Mouse (Mus musculus): ENCODE measurements around the gene Krt17. TPM values are rescaled to one million over a fixed set of nuclear protein-coding genes. Genes with fewer than 3 reads are reported as not detected.
A peak's percentile ranks its signal among the peaks of the same experiment; 100 is the strongest.

Krt17 gene
- polyA plus RNA-seq, 1 experiment from 2014 or later, result 5.2 TPM

GRCm38 (mm10) chr11:100287024-100287423, 26.2 kb upstream of the Krt17 start:
- Histone ChIP-seq H3K27me3 (no peaks in the 10 kb centered on the region), H3K4me3 (no peak overlapping the region), H3K9ac (no peak overlapping the region), H3K4me2 (no peak overlapping the region), H3K36me3 (no peaks in the 10 kb centered on the region), H3K9me3 (replicated peaks) (no peaks in the 10 kb centered on the region), H3K4me1 (replicated peaks) (peaks cover 26% of the 10 kb centered on the region), H3K27ac (peak overlapping the region; percentile 20; the same call in 1 of the 2 replicates)
- no peak for ATAC-seq (replicated peaks; ENCODE audit: insufficient number of reproducible peaks, insufficient read depth, low FRiP score, low read depth)
- WGBS, result 42% methylated on average over 10 of the region's 10 CpGs

GRCm38 (mm10) chr11:100284988-100285387, 24.2 kb upstream of the Krt17 start:
- H3K36me3 ChIP-seq, result no peaks in the 10 kb centered on the region
- no peaks in the 10 kb centered on the region for H3K9me3 ChIP-seq (replicated peaks)
- H3K4me2 ChIP-seq, result no peak overlapping the region
- WGBS, result 77% methylated on average over 4 of the region's 4 CpGs
- H3K4me3 ChIP-seq, result no peak overlapping the region
- no peak for ATAC-seq (replicated peaks; ENCODE audit: insufficient number of reproducible peaks, insufficient read depth, low FRiP score, low read depth)
- 0 out of 2 replicates have a peak, but pooled peaks cover 7% of the 10 kb centered on the region for H3K27me3 ChIP-seq
- no peak overlapping the region for H3K9ac ChIP-seq
- H3K4me1 ChIP-seq (replicated peaks), result peaks cover 14% of the 10 kb centered on the region
- no peak overlapping the region for H3K27ac ChIP-seq

DNA sequence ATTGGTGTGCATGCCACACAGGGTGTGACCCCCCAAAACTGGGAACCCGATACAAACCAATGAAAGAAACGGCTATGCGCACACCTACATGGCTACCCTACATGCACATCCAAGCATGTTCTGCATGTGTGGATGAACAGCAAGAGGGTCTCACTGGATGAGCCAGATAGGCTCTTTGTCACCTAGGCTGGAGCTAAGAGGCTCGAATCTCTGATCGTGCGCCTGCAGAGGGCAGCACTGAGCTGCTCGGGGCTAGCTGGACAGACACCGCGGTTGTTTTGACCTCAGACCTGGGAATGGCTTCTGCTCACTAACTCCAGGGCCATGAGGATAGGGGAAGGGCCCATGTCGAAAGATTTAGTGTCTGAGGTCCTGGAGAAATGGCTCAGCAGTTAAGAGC, 21.7 kb upstream of the Krt17 start:
- WGBS, result 19% methylated on average over 10 of the region's 10 CpGs
- no peak overlapping the region for H3K9ac ChIP-seq
- no peaks in the 10 kb centered on the region for H3K4me1 ChIP-seq (replicated peaks)
- 0 out of 2 replicates have a peak, but pooled peaks have one; percentile 13 for ATAC-seq (replicated peaks; ENCODE audit: insufficient number of reproducible peaks, insufficient read depth, low FRiP score, low read depth)
- H3K36me3 ChIP-seq, result no peaks in the 10 kb centered on the region
- no peak overlapping the region for H3K27ac ChIP-seq
- H3K9me3 ChIP-seq (replicated peaks), result no peaks in the 10 kb centered on the region
- no peak overlapping the region for H3K4me3 ChIP-seq
- H3K4me2 ChIP-seq, result no peak overlapping the region
- 0 out of 2 replicates have a peak, but pooled peaks cover 7% of the 10 kb centered on the region for H3K27me3 ChIP-seq

GRCm38 (mm10) chr11:100281596-100282544, 21.0 kb upstream of the Krt17 start:
- no peak overlapping the region for H3K27ac ChIP-seq
- WGBS, result 19% methylated on average over 11 of the region's 11 CpGs
- H3K9me3 ChIP-seq (replicated peaks), result no peaks in the 10 kb centered on the region
- H3K4me1 ChIP-seq (replicated peaks), result no peaks in the 10 kb centered on the region
- H3K27me3 ChIP-seq, result 0 out of 2 replicates have a peak, but pooled peaks cover 7% of the 10 kb centered on the region
- no peak overlapping the region for H3K4me2 ChIP-seq
- H3K9ac ChIP-seq, result no peak overlapping the region
- ATAC-seq (replicated peaks; ENCODE audit: insufficient number of reproducible peaks, insufficient read depth, low FRiP score, low read depth), result no peak
- no peak overlapping the region for H3K4me3 ChIP-seq
- no peaks in the 10 kb centered on the region for H3K36me3 ChIP-seq

- 0 out of 2 replicates have a peak, but pooled peaks cover 7% of the 10 kb centered on the region for H3K27me3 ChIP-seq
- ATAC-seq (replicated peaks; ENCODE audit: insufficient number of reproducible peaks, insufficient read depth, low FRiP score, low read depth), result no peak
- H3K9me3 ChIP-seq (replicated peaks), result no peaks in the 10 kb centered on the region
- no peak overlapping the region for H3K4me2 ChIP-seq
- 49% methylated on average over 5 of the region's 5 CpGs for WGBS
- H3K27ac ChIP-seq, result no peak overlapping the region
- H3K4me3 ChIP-seq, result no peak overlapping the region
- H3K4me1 ChIP-seq (replicated peaks), result peaks cover 1% of the 10 kb centered on the region; the same call in 1 of the 2 replicates
- no peak overlapping the region for H3K9ac ChIP-seq
- no peaks in the 10 kb centered on the region for H3K36me3 ChIP-seq
These were observed 17.9 kb upstream of the Krt17 start for GRCm38 (mm10) chr11:100278759-100279158.

GRCm38 (mm10) chr11:100277726-100278480, 17.1 kb upstream of the Krt17 start:
- Histone ChIP-seq H3K36me3 (no peaks in the 10 kb centered on the region), H3K9ac (no peak overlapping the region), H3K4me3 (no peak overlapping the region), H3K27ac (no peak overlapping the region), H3K9me3 (replicated peaks) (no peaks in the 10 kb centered on the region), H3K27me3 (0 out of 2 replicates have a peak, but pooled peaks cover 7% of the 10 kb centered on the region), H3K4me1 (replicated peaks) (peaks cover 3% of the 10 kb centered on the region; the same call in 1 of the 2 replicates), H3K4me2 (no peak overlapping the region)
- WGBS, result 59% methylated on average over 15 of the region's 15 CpGs
- ATAC-seq (replicated peaks; ENCODE audit: insufficient number of reproducible peaks, insufficient read depth, low FRiP score, low read depth), result no peak

GRCm38 (mm10) chr11:100275466-100275865, 14.6 kb upstream of the Krt17 start:
- Histone ChIP-seq H3K9me3 (replicated peaks) (no peaks in the 10 kb centered on the region), H3K4me2 (no peak overlapping the region), H3K9ac (no peak overlapping the region), H3K4me1 (replicated peaks) (peaks cover 7% of the 10 kb centered on the region; the same call in 1 of the 2 replicates), H3K27ac (no peak overlapping the region), H3K27me3 (peaks cover 4% of the 10 kb centered on the region), H3K4me3 (no peak overlapping the region), H3K36me3 (no peaks in the 10 kb centered on the region)
- WGBS, result 54% methylated on average over 5 of the region's 5 CpGs
- no peak for ATAC-seq (replicated peaks; ENCODE audit: insufficient number of reproducible peaks, insufficient read depth, low FRiP score, low read depth)

GRCm38 (mm10) chr11:100274719-100275118, 13.9 kb upstream of the Krt17 start:
- Histone ChIP-seq H3K4me3 (no peak overlapping the region), H3K4me1 (replicated peaks) (peaks cover 7% of the 10 kb centered on the region; the same call in 1 of the 2 replicates), H3K36me3 (no peaks in the 10 kb centered on the region), H3K9ac (no peak overlapping the region), H3K9me3 (replicated peaks) (no peaks in the 10 kb centered on the region), H3K27ac (no peak overlapping the region), H3K4me2 (no peak overlapping the region), H3K27me3 (peaks cover 4% of the 10 kb centered on the region)
- 75% methylated on average over 7 of the region's 7 CpGs for WGBS
- no peak for ATAC-seq (replicated peaks; ENCODE audit: insufficient number of reproducible peaks, insufficient read depth, low FRiP score, low read depth)

DNA sequence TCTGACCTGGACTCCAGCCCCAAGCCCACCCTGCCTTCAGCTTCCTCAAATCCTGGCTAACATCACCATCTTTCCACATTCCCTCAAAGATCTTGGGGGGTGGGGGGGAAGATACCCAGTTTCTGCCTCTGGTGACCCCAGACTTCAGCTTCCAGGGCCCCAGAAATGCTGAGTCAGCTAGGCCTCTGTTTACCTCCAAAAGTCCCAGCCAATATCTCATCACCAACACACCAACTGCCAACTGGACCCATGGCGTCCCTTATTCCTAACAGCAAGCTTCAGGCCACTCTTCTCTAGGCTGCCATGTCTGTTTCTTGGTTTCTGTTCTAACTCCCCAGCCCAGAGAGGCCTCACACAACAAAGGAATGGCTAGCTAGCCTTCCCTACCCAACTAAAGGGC, 11.0 kb upstream of the Krt17 start:
- Histone ChIP-seq H3K9ac (no peak overlapping the region), H3K4me2 (no peak overlapping the region), H3K36me3 (no peaks in the 10 kb centered on the region), H3K4me1 (replicated peaks) (peaks cover 7% of the 10 kb centered on the region; the same call in 1 of the 2 replicates), H3K9me3 (replicated peaks) (no peaks in the 10 kb centered on the region), H3K27me3 (peaks cover 4% of the 10 kb centered on the region), H3K27ac (no peak overlapping the region), H3K4me3 (no peak overlapping the region)
- WGBS, result 81% methylated on average over 1 of the region's 1 CpGs
- no peak for ATAC-seq (replicated peaks; ENCODE audit: insufficient number of reproducible peaks, insufficient read depth, low FRiP score, low read depth)

DNA sequence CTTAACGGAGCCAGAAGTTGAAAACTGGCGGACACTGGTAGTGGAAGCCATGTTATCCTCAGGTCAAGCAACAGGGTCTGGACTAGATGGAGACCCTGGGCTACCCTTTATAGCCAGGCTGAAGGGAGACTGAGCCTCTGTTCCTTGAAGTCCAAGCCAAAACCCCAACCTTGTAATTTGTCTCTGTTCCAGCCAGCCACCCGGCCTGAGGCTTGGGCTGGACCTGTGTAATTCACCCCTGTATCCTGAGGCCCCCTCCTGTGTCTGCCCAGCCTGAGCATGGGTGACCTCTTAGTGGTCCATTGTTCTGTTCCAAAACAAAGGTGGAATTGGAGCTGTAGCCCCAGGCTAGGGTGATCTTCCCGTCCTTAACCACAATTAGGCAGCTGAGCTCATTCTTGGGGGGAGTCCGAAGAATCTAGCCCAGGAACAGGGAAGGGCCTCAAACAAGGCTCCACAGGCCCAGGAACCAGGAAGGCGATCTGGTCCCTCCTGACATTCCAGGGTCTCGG, 9.0 kb upstream of the Krt17 start, which contains the start of gene Krt42:
Gene Krt42 (minus strand): TSS at position 51 of the 512 bp plus-strand sequence.
- Histone ChIP-seq H3K27me3 (peaks cover 4% of the 10 kb centered on the region), H3K36me3 (no peaks in the 10 kb centered on the region), H3K4me1 (replicated peaks) (peaks cover 7% of the 10 kb centered on the region; the same call in 1 of the 2 replicates), H3K4me2 (no peak within 1 kb of the TSS), H3K9me3 (replicated peaks) (no peaks in the 10 kb centered on the region), H3K27ac (no peak within 1 kb of the TSS), H3K4me3 (no peak within 1 kb of the TSS), H3K9ac (no peak within 1 kb of the TSS)
- no peak for ATAC-seq (replicated peaks; ENCODE audit: insufficient number of reproducible peaks, insufficient read depth, low FRiP score, low read depth)
- 80% methylated on average over 7 of the region's 7 CpGs for WGBS

All from heart, embryonic 15.5 days (tissue).